27 mouse cellular contexts compared by ENCODE assay signal in the genomic region with DNA sequence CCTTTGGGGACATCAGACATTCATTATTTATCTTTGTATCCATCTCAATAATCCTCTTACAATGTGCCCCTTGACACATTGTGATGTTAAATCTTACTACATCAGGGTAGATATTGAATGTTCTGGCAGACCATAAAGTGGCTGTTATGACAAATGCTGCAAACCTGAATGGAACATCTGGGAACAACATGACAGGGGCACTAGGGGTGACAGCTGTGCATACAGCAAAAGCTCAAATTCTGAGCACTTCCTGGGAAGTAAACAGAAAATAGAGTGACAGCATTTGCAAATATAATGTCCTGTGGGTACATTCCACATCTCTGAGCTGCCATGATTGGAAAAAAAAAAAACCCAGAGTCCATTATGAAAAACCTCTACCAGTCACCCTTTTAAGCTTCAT.
DNase-seq lines count a peak whose midpoint lies in the region; ATAC-seq and TF ChIP-seq lines count a peak whose summit lies in the region.
"Had no signal": no experiment of that assay in that cellular context is flagged by ENCODE, and none has a peak within 500 bp of the region (broad histone marks: within the 10 kb centered on the region; RNA-seq: fewer than 3 reads in every experiment).

No protein-coding gene starts in this region.

- H3K4me1 ChIP-seq in embryonic facial prominence, embryonic 14.5 days (ENCODE audit: control insufficient read depth, insufficient read depth, low read length): no peaks in the 10 kb centered on the region
- no peaks in the 10 kb centered on the region for H3K4me1 ChIP-seq in embryonic facial prominence, embryonic 10.5 days
- H3K4me1 ChIP-seq in neural tube, embryonic 14.5 days (ENCODE audit: control insufficient read depth, insufficient read depth, low read length): no peaks in the 10 kb centered on the region
- no peaks in the 10 kb centered on the region for H3K4me1 ChIP-seq in neural tube, embryonic 15.5 days
- H3K4me1 ChIP-seq in intestine, embryonic 15.5 days (replicated peaks): no peaks in the 10 kb centered on the region
- H3K4me1 ChIP-seq: embryonic facial prominence, embryonic 12.5 days; forebrain, embryonic 12.5 days; forebrain, embryonic 15.5 days; heart, embryonic 12.5 days; heart, embryonic 15.5 days; hindbrain, embryonic 10.5 days; hindbrain, embryonic 13.5 days had no signal

- H3K9ac ChIP-seq in embryonic facial prominence, embryonic 14.5 days (ENCODE audit: low read depth, low read length): no peak overlapping the region
- no peak overlapping the region for H3K9ac ChIP-seq in neural tube, embryonic 14.5 days (replicated peaks; ENCODE audit: low read depth, low read length)
- no peak overlapping the region for H3K9ac ChIP-seq in neural tube, embryonic 15.5 days (replicated peaks)
- no peak overlapping the region for H3K9ac ChIP-seq in intestine, embryonic 15.5 days
- H3K9ac ChIP-seq: embryonic facial prominence, embryonic 12.5 days; forebrain, embryonic 12.5 days; forebrain, embryonic 15.5 days; heart, embryonic 12.5 days; heart, embryonic 15.5 days; hindbrain, embryonic 13.5 days had no signal

- no peak overlapping the region for H3K4me2 ChIP-seq in embryonic facial prominence, embryonic 14.5 days (ENCODE audit: low read depth, low read length)
- H3K4me2 ChIP-seq in neural tube, embryonic 14.5 days (ENCODE audit: low read depth, low read length): no peak overlapping the region
- no peak overlapping the region for H3K4me2 ChIP-seq in neural tube, embryonic 15.5 days
- H3K4me2 ChIP-seq in intestine, embryonic 15.5 days (replicated peaks): no peak overlapping the region
- H3K4me2 ChIP-seq: embryonic facial prominence, embryonic 12.5 days; forebrain, embryonic 12.5 days; forebrain, embryonic 15.5 days; heart, embryonic 12.5 days; heart, embryonic 15.5 days; hindbrain, embryonic 13.5 days had no signal

- ATAC-seq in embryonic facial prominence, embryonic 14.5 days (ENCODE audit: low read depth): no peak
- ATAC-seq in neural tube, embryonic 14.5 days (ENCODE audit: low read depth): peak; percentile 79; the same call in 1 of the 2 replicates
- ATAC-seq in neural tube, embryonic 15.5 days (ENCODE audit: low FRiP score): no peak
- ATAC-seq in intestine, embryonic 15.5 days: no peak
- ATAC-seq: activated CD4-positive, CD25-positive, alpha-beta regulatory T cell, adult 4 months; CD4-positive, CD25-positive, alpha-beta regulatory T cell, adult 4 months; forebrain, embryonic 15.5 days; hindbrain, embryonic 16.5 days; intestine, embryonic 16.5 days had no signal

- DNase-seq in embryonic facial prominence, embryonic 14.5 days (ENCODE audit: low spot score): peak; percentile 1
- no peak for DNase-seq in embryonic facial prominence, embryonic 10.5 days (ENCODE audit: low spot score)
- peak; percentile 55 for DNase-seq in brain, embryonic 14.5 days (ENCODE audit: low read depth)
- DNase-seq: adrenal gland, adult 8-10 months; adrenal gland, postnatal 25 days; cerebellum, adult 2 months; cerebellum, adult 9-11 months; cerebellum, postnatal 25 days; gastrocnemius, postnatal 25 days; heart, adult 18-20 months; heart, postnatal 10 days; heart, postnatal 36 days had no signal

- TF ChIP-seq CTCF in brain, embryonic 14.5 days (IDR thresholded peaks at IDR 0.05; ENCODE audit: borderline replicate concordance, extremely low read depth, insufficient read depth, insufficient read length): no peak

- no peaks in the 10 kb centered on the region for H3K27me3 ChIP-seq in embryonic facial prominence, embryonic 14.5 days (replicated peaks; ENCODE audit: control insufficient read depth, insufficient read depth, low read length)
- no peaks in the 10 kb centered on the region for H3K27me3 ChIP-seq in embryonic facial prominence, embryonic 10.5 days (replicated peaks; ENCODE audit: low read depth, poor library complexity, severe bottlenecking)
- no peaks in the 10 kb centered on the region for H3K27me3 ChIP-seq in neural tube, embryonic 14.5 days (ENCODE audit: control insufficient read depth, insufficient read depth, low read length)
- H3K27me3 ChIP-seq in neural tube, embryonic 15.5 days (replicated peaks): no peaks in the 10 kb centered on the region
- no peaks in the 10 kb centered on the region for H3K27me3 ChIP-seq in intestine, embryonic 15.5 days (replicated peaks)
- H3K27me3 ChIP-seq: embryonic facial prominence, embryonic 12.5 days; forebrain, embryonic 12.5 days; forebrain, embryonic 15.5 days; heart, embryonic 12.5 days; heart, embryonic 15.5 days; hindbrain, embryonic 13.5 days had no signal

- no peaks in the 10 kb centered on the region for H3K9me3 ChIP-seq in embryonic facial prominence, embryonic 14.5 days (ENCODE audit: control insufficient read depth, low read length)
- H3K9me3 ChIP-seq in embryonic facial prominence, embryonic 10.5 days: no peaks in the 10 kb centered on the region
- no peaks in the 10 kb centered on the region for H3K9me3 ChIP-seq in neural tube, embryonic 14.5 days (ENCODE audit: control insufficient read depth, low read length)
- no peaks in the 10 kb centered on the region for H3K9me3 ChIP-seq in neural tube, embryonic 15.5 days (replicated peaks)
- H3K9me3 ChIP-seq in intestine, embryonic 15.5 days: no peaks in the 10 kb centered on the region
- H3K9me3 ChIP-seq: embryonic facial prominence, embryonic 12.5 days; forebrain, embryonic 12.5 days; forebrain, embryonic 15.5 days; heart, embryonic 12.5 days; heart, embryonic 15.5 days; hindbrain, embryonic 10.5 days; hindbrain, embryonic 13.5 days had no signal

- H3K36me3 ChIP-seq in embryonic facial prominence, embryonic 14.5 days (ENCODE audit: control insufficient read depth, insufficient read depth, low read length): no peaks in the 10 kb centered on the region
- no peaks in the 10 kb centered on the region for H3K36me3 ChIP-seq in embryonic facial prominence, embryonic 10.5 days (replicated peaks)
- no peaks in the 10 kb centered on the region for H3K36me3 ChIP-seq in neural tube, embryonic 14.5 days (ENCODE audit: control insufficient read depth, insufficient read depth, low read length)
- H3K36me3 ChIP-seq in neural tube, embryonic 15.5 days: no peaks in the 10 kb centered on the region
- no peaks in the 10 kb centered on the region for H3K36me3 ChIP-seq in intestine, embryonic 15.5 days
- H3K36me3 ChIP-seq: embryonic facial prominence, embryonic 12.5 days; forebrain, embryonic 12.5 days; forebrain, embryonic 15.5 days; heart, embryonic 12.5 days; heart, embryonic 15.5 days; hindbrain, embryonic 10.5 days; hindbrain, embryonic 13.5 days had no signal

- no peak overlapping the region for H3K27ac ChIP-seq in embryonic facial prominence, embryonic 14.5 days (replicated peaks; ENCODE audit: low read depth, low read length)
- no peak overlapping the region for H3K27ac ChIP-seq in embryonic facial prominence, embryonic 10.5 days (replicated peaks)
- H3K27ac ChIP-seq in neural tube, embryonic 14.5 days (ENCODE audit: low read depth, low read length): no peak overlapping the region
- no peak overlapping the region for H3K27ac ChIP-seq in neural tube, embryonic 15.5 days (replicated peaks)
- H3K27ac ChIP-seq in intestine, embryonic 15.5 days: no peak overlapping the region
- H3K27ac ChIP-seq: embryonic facial prominence, embryonic 12.5 days; forebrain, embryonic 12.5 days; forebrain, embryonic 15.5 days; heart, embryonic 15.5 days; hindbrain, embryonic 10.5 days; hindbrain, embryonic 13.5 days had no signal

- no peak for TF ChIP-seq POLR2A in brain, embryonic 14.5 days (IDR thresholded peaks at IDR 0.05; ENCODE audit: borderline replicate concordance, extremely low read depth, insufficient read depth, insufficient read length, poor library complexity, severe bottlenecking)

- H3K4me3 ChIP-seq in embryonic facial prominence, embryonic 14.5 days (ENCODE audit: low read depth, low read length): no peak overlapping the region
- H3K4me3 ChIP-seq in embryonic facial prominence, embryonic 10.5 days: no peak overlapping the region
- H3K4me3 ChIP-seq in neural tube, embryonic 14.5 days (ENCODE audit: low read depth, low read length): no peak overlapping the region
- no peak overlapping the region for H3K4me3 ChIP-seq in neural tube, embryonic 15.5 days (replicated peaks)
- H3K4me3 ChIP-seq in intestine, embryonic 15.5 days (replicated peaks): no peak overlapping the region
- H3K4me3 ChIP-seq: embryonic facial prominence, embryonic 12.5 days; erythroblast, embryonic 14.5 days; forebrain, embryonic 12.5 days; forebrain, embryonic 15.5 days; heart, embryonic 12.5 days; heart, embryonic 15.5 days; hindbrain, embryonic 10.5 days; hindbrain, embryonic 13.5 days had no signal
